Mouse (Mus musculus): ENCODE data around the gene Trpv1.

The Trpv1 gene

GRCm38 (mm10) chr11:73236731-73237130, 2.6 kb downstream of the Trpv1 start:
- DNase-seq: no peak

DNA sequence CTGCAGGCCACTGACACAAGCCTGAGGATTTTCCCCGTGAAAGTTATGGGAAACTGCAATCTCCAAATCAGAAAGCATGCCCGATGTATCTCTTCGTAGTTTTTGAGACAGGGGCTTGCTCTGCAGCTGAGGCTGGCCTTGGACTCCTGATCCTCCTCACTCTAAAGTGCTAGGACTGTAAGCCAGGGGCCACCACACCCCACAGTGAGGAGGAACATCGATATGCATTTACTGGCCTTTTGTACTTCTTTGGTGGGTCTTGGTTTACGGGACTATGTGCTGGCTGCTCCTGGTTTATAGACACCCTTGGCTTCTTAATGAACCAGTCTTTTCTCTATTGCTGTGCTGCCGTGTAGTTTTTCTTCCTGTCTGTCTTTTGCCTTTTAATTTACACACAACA, 8.1 kb downstream of the Trpv1 start:
- no peak for DNase-seq

DNA sequence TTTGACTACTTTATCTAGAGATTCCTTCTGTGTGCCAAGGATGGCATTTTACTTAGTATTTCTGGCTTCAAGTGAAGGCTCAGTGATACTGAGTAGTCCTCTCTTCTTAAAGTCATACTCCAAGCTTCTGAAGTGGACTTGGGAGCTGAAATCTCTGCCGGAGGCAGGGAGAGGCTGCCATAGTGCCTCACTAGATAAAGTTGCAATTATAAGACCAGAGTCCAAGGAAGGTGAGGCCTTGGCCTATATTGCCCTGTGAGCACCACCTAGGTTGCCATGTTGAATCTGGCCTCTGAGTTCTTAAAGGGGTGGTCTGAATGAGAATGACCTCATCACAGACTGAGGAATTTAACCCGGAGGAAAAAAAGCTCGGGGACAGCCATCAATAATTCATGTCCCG, 8.7 kb downstream of the Trpv1 start:
- no peak for DNase-seq

GRCm38 (mm10) chr11:73257362-73257945, 23.4 kb downstream of the Trpv1 start:
- no peak for DNase-seq

DNA sequence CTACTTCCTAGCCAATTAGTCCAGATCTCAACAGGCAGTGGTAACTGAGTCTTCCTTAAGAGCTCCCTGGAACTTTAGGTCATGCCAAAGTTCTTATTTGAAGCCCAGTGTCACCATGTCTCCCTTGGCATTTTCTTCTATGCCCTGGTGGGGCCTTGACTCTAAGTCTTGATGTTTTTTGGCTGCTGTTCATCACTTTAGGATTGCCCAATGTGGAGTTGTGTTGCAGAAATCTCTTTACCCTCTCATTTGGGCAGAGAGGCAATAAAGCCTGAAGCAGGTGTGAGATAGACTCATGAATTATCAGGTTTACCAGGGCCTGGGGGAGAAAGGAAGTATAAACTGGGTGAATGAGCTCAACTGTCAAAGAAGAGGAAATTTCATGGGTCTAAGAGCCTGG, 24.6 kb downstream of the Trpv1 start:
- DNase-seq: no peak

GRCm38 (mm10) chr11:73260457-73260856, 26.4 kb downstream of the Trpv1 start:
- no peak for DNase-seq

DNA sequence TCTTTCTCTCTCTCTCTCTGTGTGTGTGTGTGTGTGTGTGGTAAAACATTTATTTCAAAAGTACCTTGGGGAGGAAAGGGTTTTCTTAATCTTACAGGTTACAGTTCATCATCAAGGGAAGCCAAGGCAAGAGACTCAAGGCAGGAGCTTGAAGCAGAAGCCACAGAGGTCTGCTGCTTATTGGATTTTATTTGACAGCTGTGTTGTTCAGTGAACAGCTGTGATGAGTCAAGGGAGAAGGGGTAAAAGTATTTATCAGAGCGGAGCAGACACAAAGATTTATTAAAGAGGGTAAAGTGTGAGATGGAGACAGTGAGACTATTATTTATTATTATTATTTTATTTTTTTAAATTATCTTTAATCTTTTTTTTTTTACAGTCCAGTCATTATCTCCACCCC, 27.3 kb downstream of the Trpv1 start:
- DNase-seq: no peak

DNA sequence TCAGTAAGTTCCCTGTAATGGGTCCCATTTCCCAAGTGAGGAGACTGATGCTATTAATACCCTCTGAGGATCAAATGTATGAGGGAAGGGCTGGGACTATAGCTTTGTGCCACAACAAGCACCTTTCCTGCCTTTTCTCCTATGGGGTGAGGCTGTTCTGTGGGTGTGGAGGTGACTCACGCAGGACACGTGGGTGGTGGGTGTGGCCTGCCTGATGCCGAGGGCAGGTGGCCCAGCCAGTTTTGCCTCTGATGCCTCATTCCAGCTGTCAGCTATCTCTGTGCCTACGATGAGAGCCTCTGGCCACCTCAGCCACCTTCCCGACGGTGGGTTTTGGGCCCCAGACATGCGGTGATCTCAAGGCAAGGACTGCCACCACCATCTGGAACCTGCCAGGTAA, 33.2 kb downstream of the Trpv1 start, which contains the start of gene Trpv3:
TSS of gene Trpv3 (plus strand) at position 122 of the 400 bp plus-strand sequence.
- no peak for DNase-seq

DNA sequence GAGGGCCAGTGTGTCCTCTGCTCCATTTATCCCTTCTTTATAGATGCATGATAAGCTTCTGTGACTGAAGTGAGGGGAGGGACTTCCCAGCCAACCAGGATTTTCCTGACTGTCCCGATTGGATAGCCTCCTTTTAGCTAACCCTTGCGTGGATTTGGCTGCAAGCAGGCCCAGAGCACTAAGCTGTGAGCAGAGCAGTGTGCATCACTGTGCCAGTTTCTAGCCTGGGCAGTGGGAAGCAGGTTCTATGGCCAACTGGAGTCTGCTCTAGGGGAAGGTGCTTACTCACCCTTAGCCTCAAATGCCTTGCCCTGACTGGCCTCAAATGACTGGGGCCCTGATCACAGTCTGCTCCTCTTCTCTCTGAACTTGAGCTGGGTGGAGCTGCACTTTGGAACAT, 40.7 kb downstream of the Trpv1 start:
- no peak for DNase-seq

GRCm38 (mm10) chr11:73280710-73281109, 46.6 kb downstream of the Trpv1 start:
- no peak for DNase-seq

DNA sequence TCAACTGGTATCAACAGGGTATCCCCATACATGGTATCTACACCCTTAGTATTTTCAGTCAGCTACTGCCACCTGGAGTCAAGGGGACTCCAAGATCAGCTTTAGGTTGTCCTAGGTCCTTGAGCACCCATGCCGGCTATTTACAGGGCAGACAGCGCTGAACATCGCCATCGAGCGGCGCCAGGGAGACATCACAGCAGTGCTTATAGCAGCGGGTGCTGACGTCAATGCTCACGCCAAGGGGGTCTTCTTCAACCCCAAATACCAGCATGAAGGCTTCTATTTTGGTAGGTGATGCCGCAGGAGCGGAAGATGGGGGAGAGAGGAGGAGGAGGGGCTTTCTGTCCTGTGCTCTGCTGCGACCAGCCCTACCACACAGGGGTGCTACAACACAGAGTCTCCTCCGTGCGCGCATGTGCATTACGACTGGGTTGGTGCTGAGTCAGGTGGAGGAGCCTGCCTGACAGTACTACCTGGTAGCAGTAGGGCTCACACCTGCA, 47.5 kb downstream of the Trpv1 start:
- DNase-seq: peak; percentile 51 to 63

DNA sequence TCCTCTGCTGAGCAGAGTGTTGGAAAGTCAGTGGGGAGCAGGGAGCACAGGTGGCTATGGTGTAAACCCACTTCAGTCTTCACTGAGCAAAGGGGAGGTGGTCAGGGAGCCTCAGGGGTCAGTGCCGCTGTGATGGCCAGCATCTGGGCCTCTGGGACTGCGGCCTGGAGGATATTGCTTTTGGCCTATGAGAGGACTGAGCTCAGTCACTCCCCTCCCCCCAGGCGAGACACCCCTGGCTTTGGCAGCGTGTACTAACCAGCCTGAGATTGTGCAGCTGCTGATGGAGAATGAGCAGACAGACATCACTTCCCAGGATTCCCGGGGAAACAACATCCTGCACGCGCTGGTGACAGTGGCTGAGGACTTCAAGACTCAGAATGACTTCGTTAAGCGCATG, 49.3 kb downstream of the Trpv1 start:
- peak; percentile 13 to 17 for DNase-seq

- DNase-seq: no peak
Measured at GRCm38 (mm10) chr11:73283926-73284325, 49.8 kb downstream of the Trpv1 start.

DNA sequence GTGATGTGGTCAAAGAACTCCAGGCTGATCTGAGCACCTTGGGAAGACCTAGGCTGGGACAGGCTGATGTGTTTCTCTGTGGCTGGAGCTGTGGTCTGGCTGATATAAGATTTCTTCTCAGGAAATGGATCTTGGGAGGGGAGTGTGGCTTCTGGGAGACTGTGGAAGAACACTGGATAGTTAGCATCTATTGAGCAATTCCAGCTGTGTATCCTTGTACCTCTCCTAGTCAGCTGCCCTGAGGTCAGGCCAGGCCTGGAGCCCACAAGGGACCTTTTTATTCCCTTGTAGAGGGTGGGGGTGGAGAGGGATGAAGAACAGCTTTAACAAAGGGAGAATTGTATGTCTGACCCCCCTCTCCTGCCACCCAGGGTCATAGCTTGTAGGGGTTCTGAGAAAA, 50.3 kb downstream of the Trpv1 start:
- no peak for DNase-seq

- no peak for DNase-seq
Measured at GRCm38 (mm10) chr11:73289621-73290020, 55.5 kb downstream of the Trpv1 start.

DNA sequence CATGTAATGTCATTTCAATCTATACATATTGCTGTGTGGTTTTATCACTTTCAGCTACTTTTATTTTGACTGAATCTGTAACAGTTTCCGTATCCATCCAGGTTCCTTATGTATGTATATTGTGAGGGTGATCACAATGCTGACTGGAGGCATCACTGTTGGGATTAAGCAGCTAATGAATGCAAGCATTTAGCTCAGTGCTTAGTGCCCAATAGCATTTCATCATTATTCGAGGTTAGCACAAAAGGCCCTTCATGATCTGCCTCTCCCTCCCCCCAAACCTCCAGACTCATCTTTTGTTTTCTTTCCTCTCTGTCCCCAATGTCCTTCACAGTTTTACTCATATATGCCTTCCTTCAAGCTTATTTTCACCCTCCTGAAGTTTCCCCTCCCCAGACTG, 69.0 kb downstream of the Trpv1 start:
- no peak for DNase-seq

Data from kidney, adult 8-10 months (tissue).